Mouse (Mus musculus) liver, postnatal 0 days (tissue): ENCODE data around the gene Prr15. TPM values are rescaled to one million over a fixed set of nuclear protein-coding genes. Genes with fewer than 3 reads are reported as not detected.
A peak's percentile ranks its signal among the peaks of the same experiment; 100 is the strongest.

Experiments
- ATAC-seq: fragments of 200-750 bp; cut with Nextera tagmentation; 2 replicates; pipeline ENCODE4 v1.8.0; 2017; ENCODE audit warnings: mild to moderate bottlenecking, moderate library complexity
- DNase-seq: peaks from one replicate; pipeline ENCODE4 v3.0.0-alpha.2; 2016
- H3K27ac ChIP-seq: fragments of 300-500 bp; sonication (generic); 2 replicates; pipeline ENCODE4 v1.5.1; 2014; ENCODE audit warnings: antibody characterized with exemption, moderate library complexity, mild to moderate bottlenecking, low read depth
- H3K27me3 ChIP-seq: fragments of 300-500 bp; sonication (generic); 2 replicates; pipeline ENCODE4 v1.6.1; 2014; ENCODE audit warnings: low read length, control low read depth, mixed read lengths; ENCODE audit not compliant: insufficient read depth
- H3K36me3 ChIP-seq: fragments of 300-500 bp; sonication (generic); replicated peaks from 2 replicates; pipeline ENCODE4 v1.6.1; 2014; ENCODE audit warnings: mild to moderate bottlenecking, control low read depth, low read length, moderate library complexity, mixed read lengths; ENCODE audit not compliant: insufficient read depth
- H3K4me1 ChIP-seq: fragments of 300-500 bp; sonication (generic); 2 replicates; pipeline ENCODE4 v1.6.1; 2014; ENCODE audit warnings: antibody characterized with exemption, mild to moderate bottlenecking, control low read depth; ENCODE audit not compliant: insufficient read depth
- H3K4me2 ChIP-seq: fragments of 300-500 bp; sonication (generic); 2 replicates; pipeline ENCODE4 v1.6.1; 2014; ENCODE audit warnings: low read depth, mild to moderate bottlenecking, low read length, moderate library complexity, mixed read lengths
- H3K4me3 ChIP-seq: fragments of 300-500 bp; sonication (generic); 2 replicates; pipeline ENCODE4 v1.5.1; 2014; ENCODE audit warnings: low read depth, low read length
- H3K9ac ChIP-seq: fragments of 300-500 bp; sonication (generic); replicated peaks from 2 replicates; pipeline ENCODE4 v1.6.1; 2014; ENCODE audit warnings: mild to moderate bottlenecking, moderate library complexity
- H3K9me3 ChIP-seq: fragments of 300-500 bp; sonication (generic); 2 replicates; pipeline ENCODE4 v1.6.1; 2016; ENCODE audit warnings: mild to moderate bottlenecking, control low read depth, low read length, mixed read lengths
- CTCF ChIP-seq: sonication (generic); IDR thresholded peaks from 2 replicates; pipeline ENCODE4 v1.5.1; 2016; ENCODE audit warnings: antibody characterized with exemption, low read depth
- EP300 ChIP-seq: IDR thresholded peaks from 2 replicates; pipeline ENCODE4 v1.6.1; 2016; ENCODE audit warnings: antibody characterized with exemption, low read depth, mild to moderate bottlenecking
- WGBS: fragments of 180-500 bp; shearing (Covaris S2); extraction: QIAGEN DNeasy Blood & Tissue Kit; methylation state at CpG from one replicate; pipeline ENCODE4 v1.1.7; 2014; ENCODE audit not compliant: insufficient replicate concordance; 5-methylcytosine and 5-hydroxymethylcytosine counted together
- polyA plus RNA-seq: library from polyadenylated mRNA; unstranded; fragments of >200 nt; fragmentation: Nextera tagmentation; extraction: Ambion mirVana; gene quantifications from 2 replicates; pipeline ENCODE4 v1.2.1, GENCODE M21; 2015

Prr15 gene
- polyA plus RNA-seq, result 0.81 and 0.94 TPM in 2 replicates

- peak within 1 kb of the TSS; percentile 91 for H3K4me2 ChIP-seq
- H3K27ac ChIP-seq, result no peak within 1 kb of the TSS
- DNase-seq, result no peak
- ATAC-seq, result no peak
- H3K4me1 ChIP-seq, result peaks cover 14% of the 10 kb centered on the region
- no peak within 1 kb of the TSS for H3K9ac ChIP-seq
- no peaks in the 10 kb centered on the region for H3K36me3 ChIP-seq
- H3K9me3 ChIP-seq, result no peaks in the 10 kb centered on the region
- 0 out of 2 replicates have a peak, but pooled peaks cover 4% of the 10 kb centered on the region for H3K27me3 ChIP-seq
- TF ChIP-seq EP300 (no peak), CTCF (no peak)
- WGBS, result 51% methylated on average over 3 of the region's 3 CpGs
- H3K4me3 ChIP-seq, result peak within 1 kb of the TSS; percentile 54
These were observed at the start of gene Prr15 for GRCm38 (mm10) chr6:54325246-54325885. Gene Prr15 (plus strand): TSS chr6:54325835.

- ATAC-seq (no peak), DNase-seq (no peak)
- Histone ChIP-seq H3K27me3 (no peaks in the 10 kb centered on the region), H3K4me2 (no peak overlapping the region), H3K27ac (no peak overlapping the region), H3K36me3 (no peaks in the 10 kb centered on the region), H3K9me3 (no peaks in the 10 kb centered on the region), H3K4me1 (peaks cover 3% of the 10 kb centered on the region; the same call in 1 of the 2 replicates), H3K9ac (no peak overlapping the region), H3K4me3 (no peak overlapping the region)
- TF ChIP-seq CTCF (no peak), EP300 (no peak)
- WGBS, result 84% methylated on average over 4 of the region's 4 CpGs
These were observed 48.4 kb upstream of the Prr15 start for GRCm38 (mm10) chr6:54277234-54277633.

GRCm38 (mm10) chr6:54277828-54278227 is 47.8 kb upstream of the Prr15 start:
- no peak for DNase-seq
- Histone ChIP-seq H3K4me2 (no peak overlapping the region), H3K9me3 (no peaks in the 10 kb centered on the region), H3K36me3 (no peaks in the 10 kb centered on the region), H3K4me1 (peaks cover 3% of the 10 kb centered on the region; the same call in 1 of the 2 replicates), H3K27me3 (no peaks in the 10 kb centered on the region), H3K27ac (no peak overlapping the region), H3K9ac (no peak overlapping the region), H3K4me3 (no peak overlapping the region)
- no peak for TF ChIP-seq EP300
- TF ChIP-seq CTCF, result no peak
- 83% methylated on average over 5 of the region's 5 CpGs for WGBS
- ATAC-seq, result no peak

GRCm38 (mm10) chr6:54278613-54279012 is 47.0 kb upstream of the Prr15 start:
- no peaks in the 10 kb centered on the region for H3K9me3 ChIP-seq
- ATAC-seq (no peak), DNase-seq (no peak)
- no peaks in the 10 kb centered on the region for H3K27me3 ChIP-seq
- no peak overlapping the region for H3K9ac ChIP-seq
- WGBS, result 83% methylated on average over 2 of the region's 2 CpGs
- H3K36me3 ChIP-seq, result no peaks in the 10 kb centered on the region
- H3K4me3 ChIP-seq, result no peak overlapping the region
- no peak overlapping the region for H3K27ac ChIP-seq
- peaks cover 3% of the 10 kb centered on the region; the same call in 1 of the 2 replicates for H3K4me1 ChIP-seq
- no peak overlapping the region for H3K4me2 ChIP-seq
- TF ChIP-seq EP300 (no peak), CTCF (no peak)

- H3K4me3 ChIP-seq, result no peak overlapping the region
- H3K9me3 ChIP-seq, result no peaks in the 10 kb centered on the region
- TF ChIP-seq EP300 (no peak), CTCF (no peak)
- ATAC-seq (no peak), DNase-seq (no peak)
- no peaks in the 10 kb centered on the region for H3K27me3 ChIP-seq
- no peaks in the 10 kb centered on the region for H3K36me3 ChIP-seq
- H3K4me2 ChIP-seq, result no peak overlapping the region
- no peak overlapping the region for H3K9ac ChIP-seq
- WGBS, result 51% methylated on average over 11 of the region's 11 CpGs
- H3K27ac ChIP-seq, result no peak overlapping the region
- H3K4me1 ChIP-seq, result peaks cover 3% of the 10 kb centered on the region; the same call in 1 of the 2 replicates
These were observed 46.2 kb upstream of the Prr15 start for GRCm38 (mm10) chr6:54279391-54279790.

- Histone ChIP-seq H3K4me3 (no peak overlapping the region), H3K4me1 (peaks cover 3% of the 10 kb centered on the region; the same call in 1 of the 2 replicates), H3K27ac (no peak overlapping the region), H3K27me3 (no peaks in the 10 kb centered on the region), H3K36me3 (no peaks in the 10 kb centered on the region), H3K9ac (no peak overlapping the region), H3K9me3 (no peaks in the 10 kb centered on the region), H3K4me2 (no peak overlapping the region)
- no peak for DNase-seq
- no peak for TF ChIP-seq EP300
- no peak for TF ChIP-seq CTCF
- no peak for ATAC-seq
- WGBS, result 61% methylated on average over 6 of the region's 6 CpGs
These were observed 45.4 kb upstream of the Prr15 start for GRCm38 (mm10) chr6:54280248-54280647.
